Mouse (Mus musculus) brain, embryonic 14.5 days (tissue): Measurements from ENCODE around the gene Crtap.

ENCODE experiments used
- CTCF ChIP-seq: fragments of 200-500 bp; IDR thresholded peaks from 2 replicates; pipeline ENCODE4 v1.5.1; 2012; ENCODE audit warnings: inconsistent platforms, mild to moderate bottlenecking, moderate library complexity, borderline replicate concordance; ENCODE audit not compliant: insufficient read depth, insufficient read length; ENCODE audit errors: extremely low read depth
- POLR2A ChIP-seq: fragments of 200-500 bp; IDR thresholded peaks from 2 replicates; pipeline ENCODE4 v1.6.1; 2012; ENCODE audit warnings: mild to moderate bottlenecking, inconsistent platforms, borderline replicate concordance; ENCODE audit not compliant: poor library complexity, insufficient read depth, insufficient read length, severe bottlenecking; ENCODE audit errors: extremely low read depth

DNA sequence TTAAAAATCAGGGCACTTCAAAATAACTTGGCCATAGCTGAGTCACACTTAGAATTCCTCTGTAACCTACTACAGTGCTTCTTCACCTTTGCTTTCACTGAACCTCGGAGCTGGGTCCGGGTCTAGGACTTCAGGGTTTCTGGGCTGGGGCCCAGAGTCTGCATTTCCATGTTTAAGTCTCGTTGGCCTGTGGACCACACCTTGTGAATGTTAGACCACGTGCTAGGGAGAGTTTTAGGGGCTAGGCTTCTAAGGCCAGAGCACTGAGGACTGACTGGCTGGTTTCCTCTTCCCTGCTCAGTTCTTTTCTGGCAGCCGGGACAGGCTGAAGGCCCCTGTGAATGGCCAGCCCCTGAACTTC, 10.1 kb upstream of the Crtap start:
- TF ChIP-seq CTCF (no peak), POLR2A (no peak)
